Mouse (Mus musculus): ENCODE data around the gene Lrrc8c.
"Not testable (repeated sequence)": the region's sequence is repeated elsewhere in the genome, so short reads cannot be mapped to it uniquely, and the experiment has no call there.

The Lrrc8c gene

DNA sequence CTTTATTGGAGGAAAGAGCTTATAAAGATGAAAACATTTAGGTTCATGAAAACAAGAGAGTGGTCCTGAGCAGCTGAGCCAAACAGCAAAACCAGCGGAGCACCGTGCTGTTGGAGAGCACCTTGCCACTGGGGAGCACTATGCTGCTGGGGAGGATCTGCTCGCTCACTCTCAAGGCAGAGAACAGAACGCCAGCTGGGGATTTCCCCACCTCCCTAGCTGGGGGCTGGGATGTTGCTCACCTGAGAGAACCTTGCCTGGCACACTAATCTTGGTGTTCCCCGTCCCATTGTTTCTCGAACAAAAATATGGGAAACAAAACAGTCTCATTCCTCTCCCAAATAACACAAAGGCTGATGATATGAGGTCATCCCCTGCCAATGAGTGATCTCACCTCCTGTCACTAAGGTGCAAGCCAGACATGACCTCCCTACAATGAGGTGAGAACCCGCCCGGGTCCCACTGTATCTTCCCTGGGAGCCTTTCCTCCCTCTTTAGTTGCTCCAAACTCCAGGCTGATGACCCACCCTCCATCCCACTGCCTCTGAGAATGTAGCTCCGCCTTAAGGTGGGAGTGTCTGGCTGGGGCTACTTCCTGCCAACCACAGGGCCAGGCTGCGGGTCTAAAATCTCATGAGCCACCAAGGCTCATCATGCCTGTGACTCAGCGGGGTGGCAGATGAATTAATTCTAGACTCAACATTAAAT, 117.5 kb downstream of the Lrrc8c start:
- no peak for DNase-seq (ENCODE audit: low spot score in 2 of 2)

DNA sequence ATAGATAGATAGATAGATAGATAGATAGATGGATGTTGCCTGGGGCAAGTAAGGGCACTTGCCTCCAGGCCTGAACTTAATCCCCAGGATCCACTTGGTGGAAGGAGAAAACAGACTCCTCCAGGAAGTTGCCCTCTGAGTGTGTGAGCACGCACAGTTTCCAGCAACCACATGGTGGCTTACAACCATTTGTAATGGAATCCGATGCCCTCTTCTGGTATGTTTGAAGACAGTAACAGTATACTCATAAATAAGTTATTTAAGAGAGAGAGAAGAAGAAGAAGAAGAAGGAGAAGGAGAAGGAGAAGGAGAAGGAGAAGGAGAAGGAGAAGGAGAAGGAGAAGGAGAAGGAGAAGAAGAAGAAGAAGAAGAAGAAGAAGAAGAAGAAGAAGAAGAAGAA, 119.1 kb downstream of the Lrrc8c start:
- not testable (repeated sequence) for DNase-seq (ENCODE audit: low spot score in 2 of 2)

DNA sequence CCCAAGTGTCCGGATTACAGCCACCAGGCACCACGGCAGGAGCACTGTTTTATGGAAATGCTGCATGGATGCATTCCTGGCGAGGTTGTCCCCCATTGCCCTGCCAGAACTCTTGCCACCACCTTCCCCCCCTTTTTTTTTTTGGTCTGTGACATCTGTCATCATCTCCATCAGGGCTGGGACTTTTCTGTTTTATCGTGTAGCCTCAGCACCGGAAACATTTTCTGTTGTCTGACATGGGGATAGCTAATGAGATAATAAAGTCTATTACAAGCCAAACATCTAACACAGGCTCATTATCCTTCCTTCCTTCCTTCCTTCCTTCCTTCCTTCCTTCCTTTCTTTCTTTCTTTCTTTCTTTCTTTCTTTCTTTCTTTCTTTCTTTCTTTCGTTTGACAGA, 119.7 kb downstream of the Lrrc8c start:
- DNase-seq (ENCODE audit: low spot score in 2 of 2): no peak

DNA sequence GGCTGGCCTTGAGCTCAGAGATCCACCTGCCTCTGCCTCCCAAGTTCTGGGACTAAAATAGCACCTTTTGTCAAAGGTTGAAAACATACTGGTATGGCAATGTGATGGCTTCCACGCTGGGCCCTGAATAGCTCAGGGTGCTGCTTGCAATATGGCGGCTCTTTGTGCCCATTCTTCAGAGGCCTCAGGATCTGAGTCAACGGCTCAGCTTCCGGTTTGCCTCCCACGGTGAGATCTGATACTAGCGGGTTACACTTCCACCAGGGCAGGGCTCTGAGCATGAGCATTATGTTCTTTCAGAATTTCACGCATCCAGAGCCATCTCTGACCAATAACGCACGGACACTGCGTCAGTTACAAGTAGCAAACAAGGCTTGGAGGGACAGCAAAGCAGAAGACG, 120.2 kb downstream of the Lrrc8c start:
- no peak for DNase-seq (ENCODE audit: low spot score in 2 of 2)

DNA sequence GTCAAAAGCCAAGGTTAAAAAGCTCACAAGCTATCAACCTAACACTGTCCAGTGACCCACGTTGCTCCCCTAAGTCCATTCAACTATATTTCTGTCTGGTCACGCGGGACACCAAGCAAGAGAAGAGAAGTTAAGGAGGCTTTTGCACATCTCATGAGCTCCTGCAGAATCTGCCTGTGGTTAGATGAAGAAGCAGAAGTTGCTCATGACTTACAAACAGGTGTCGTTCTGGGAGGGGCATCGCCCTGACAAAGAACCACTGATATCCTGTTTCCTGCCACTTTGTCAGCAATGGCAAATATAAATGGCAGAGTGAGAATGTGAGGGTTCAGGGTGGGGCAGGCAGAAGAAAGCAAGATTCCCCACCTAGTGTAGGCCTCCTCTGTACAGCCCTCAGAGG, 123.3 kb downstream of the Lrrc8c start:
- no peak for DNase-seq (ENCODE audit: low spot score in 2 of 2)

DNA sequence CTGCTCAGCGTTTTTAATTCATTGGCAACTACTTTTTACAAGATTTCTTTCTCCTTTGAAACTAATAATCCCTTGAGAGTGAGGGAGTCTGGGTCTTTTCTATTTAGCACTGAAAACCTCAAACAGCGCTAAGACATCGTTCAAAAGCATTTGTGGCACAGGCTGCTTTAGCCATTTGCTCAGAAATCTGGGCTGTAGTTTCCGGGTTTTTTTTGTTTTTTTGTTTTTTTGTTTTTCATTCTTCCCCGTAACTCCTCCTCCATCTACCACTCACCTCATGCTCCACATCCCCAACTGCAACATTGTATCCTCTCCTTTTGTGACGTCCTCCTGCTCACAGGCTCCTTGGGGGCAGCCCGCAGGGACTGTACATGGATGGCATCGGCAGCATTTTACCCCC, 124.1 kb downstream of the Lrrc8c start:
- DNase-seq (ENCODE audit: low spot score in 2 of 2): no peak

DNA sequence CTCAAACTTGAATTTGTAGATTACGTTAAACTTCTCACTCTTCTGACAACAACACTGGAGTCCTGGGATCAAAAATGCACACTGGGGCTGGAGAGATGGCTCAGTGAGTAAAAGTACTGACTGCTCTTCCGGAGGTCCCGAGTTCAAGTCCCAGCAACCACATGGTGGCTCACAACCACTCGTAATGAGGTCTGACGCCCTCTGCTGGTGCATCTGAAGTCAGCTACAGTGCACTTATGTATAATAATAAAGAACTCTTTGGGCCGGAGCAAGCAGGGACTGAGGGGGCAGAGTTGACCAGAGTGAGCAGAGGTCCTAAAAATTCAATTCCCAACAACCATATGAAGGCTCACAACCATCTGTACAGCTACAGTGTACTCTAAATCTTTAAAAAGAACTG, 125.0 kb downstream of the Lrrc8c start:
- no peak for DNase-seq (ENCODE audit: low spot score in 2 of 2)

DNA sequence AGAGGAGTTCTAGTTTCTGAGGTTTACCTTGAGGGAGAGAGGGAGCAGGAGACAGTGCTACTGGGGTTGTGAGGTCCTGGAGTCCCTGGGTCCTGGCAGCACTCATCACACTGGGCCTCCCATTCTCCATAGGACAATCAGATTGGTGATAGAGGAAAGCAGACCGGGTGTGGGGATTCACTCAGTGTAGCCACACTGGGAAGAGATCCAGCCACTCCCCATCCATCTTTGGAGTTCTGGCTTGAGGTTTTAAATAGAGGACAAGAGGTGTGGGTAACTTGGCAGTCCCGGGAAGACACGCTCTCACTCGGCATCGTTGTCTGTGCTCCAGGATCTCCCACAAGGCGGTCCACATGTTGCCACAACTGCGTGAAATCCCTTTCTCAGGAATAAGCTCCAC, 127.9 kb downstream of the Lrrc8c start:
- DNase-seq (ENCODE audit: low spot score in 2 of 2): no peak

DNA sequence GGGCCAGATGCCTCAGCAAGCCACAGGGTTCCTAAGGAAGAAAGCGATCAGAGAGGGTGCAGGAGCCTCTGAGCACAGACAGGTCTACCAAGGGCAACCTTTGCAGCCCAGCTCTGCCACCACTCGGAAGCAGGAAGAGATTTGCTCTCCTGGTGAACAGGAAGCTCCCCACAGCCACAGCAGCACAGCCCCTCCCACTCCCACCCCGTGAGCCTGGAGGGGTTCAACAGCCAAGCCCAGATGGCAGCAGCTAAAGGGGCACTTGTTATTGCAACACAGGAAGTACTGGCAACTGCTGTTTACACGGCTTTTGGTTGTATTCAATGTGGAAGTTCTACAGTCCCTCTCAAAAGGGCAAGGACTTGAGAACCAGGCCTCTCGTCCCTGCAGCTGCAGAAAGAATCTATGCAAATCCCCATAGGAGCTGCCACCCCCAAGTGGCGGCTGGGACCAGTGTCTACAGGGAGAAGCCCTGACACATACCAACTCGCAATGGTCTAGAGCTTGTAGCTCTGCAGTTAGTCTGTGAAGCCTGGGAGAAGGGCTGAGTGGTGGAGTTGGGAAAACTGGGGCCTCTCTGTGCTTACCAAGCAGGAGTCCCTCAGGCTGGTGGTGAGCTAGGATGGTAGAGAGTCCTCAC, 129.6 kb downstream of the Lrrc8c start:
- peak; percentile 50 to 56 for DNase-seq (ENCODE audit: low spot score in 2 of 2)

DNA sequence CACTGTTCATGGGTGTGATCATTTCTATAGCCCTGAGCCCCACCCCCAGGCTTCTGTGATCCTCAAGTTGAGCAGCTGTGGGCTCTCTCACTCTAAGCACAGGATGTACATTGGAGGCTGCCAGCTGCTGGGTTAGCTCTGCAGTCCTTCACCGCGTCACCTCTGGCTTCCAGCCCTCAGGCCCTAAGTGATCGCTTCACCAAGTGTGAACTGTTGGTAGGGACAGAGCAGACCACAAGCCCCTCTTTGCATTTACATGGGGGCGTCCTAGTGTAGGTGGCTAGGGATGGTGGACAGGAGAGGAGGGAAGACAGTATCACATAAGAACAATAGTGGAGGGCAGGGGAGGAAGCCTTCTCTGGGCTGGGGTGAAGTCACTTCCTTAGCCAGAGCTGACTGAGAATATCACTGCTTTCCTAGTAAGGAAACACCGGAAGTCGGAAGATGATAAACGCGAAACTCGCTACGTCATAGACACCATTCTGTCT, 130.4 kb downstream of the Lrrc8c start:
- DNase-seq (ENCODE audit: low spot score in 2 of 2): no peak

DNA sequence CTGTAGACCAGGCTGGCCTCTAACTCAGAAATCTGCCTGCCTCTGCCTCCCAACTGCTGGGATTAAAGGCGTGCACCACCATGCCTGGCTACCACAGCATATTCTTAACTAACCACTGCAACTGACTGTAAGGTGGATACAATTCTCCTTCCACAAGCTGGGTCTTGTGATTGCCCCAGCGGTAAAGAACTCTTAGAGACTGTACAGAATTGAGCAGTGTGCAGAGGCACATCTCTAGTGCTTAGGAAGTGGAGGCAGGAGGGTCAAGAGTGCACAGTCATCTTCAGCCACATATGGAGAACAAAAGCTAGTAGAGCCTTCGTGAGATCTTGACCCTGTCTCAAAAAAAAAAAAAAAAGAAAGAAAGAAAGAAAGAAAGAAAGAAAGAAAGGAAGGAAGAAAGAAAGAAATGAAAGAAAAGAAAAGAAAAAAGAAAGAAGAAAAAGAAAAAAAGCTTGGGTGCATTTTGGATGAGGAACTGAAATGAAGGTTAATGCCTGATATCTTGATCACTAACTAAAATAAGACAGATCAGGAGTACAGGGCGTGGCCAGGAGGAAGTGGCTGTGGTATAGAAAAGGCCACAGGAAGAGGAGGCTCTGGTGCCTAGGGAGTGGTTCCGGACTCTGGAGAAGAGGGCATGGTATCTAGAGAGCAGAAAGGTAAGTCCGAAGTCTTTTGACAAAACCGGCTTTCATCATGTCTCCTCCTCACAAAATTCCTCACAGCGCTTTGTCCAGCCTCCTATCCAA, 131.7 kb downstream of the Lrrc8c start:
- no peak for DNase-seq (ENCODE audit: low spot score in 2 of 2)

DNA sequence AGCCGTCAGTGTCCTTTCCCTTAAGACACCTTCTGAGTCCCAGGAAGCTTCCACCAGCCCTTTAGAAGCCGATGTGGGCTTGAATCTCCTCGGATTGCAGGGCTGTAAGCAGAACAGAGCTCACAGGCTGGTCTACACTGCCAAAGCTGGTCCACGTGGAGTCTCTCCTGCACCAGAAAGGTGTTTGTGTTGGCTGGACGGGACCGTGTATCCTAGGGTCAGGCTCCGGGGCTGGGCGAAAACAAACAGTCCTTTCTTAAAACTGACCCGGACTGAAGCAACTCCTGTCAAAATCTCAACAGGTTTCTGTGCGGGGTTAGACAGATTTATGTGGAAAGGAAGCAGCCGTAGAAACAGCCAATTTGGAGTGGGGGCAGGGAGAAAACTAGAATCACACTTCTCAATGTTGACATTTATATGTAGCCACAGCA, 132.4 kb downstream of the Lrrc8c start:
- no peak for DNase-seq (ENCODE audit: low spot score in 2 of 2)

DNA sequence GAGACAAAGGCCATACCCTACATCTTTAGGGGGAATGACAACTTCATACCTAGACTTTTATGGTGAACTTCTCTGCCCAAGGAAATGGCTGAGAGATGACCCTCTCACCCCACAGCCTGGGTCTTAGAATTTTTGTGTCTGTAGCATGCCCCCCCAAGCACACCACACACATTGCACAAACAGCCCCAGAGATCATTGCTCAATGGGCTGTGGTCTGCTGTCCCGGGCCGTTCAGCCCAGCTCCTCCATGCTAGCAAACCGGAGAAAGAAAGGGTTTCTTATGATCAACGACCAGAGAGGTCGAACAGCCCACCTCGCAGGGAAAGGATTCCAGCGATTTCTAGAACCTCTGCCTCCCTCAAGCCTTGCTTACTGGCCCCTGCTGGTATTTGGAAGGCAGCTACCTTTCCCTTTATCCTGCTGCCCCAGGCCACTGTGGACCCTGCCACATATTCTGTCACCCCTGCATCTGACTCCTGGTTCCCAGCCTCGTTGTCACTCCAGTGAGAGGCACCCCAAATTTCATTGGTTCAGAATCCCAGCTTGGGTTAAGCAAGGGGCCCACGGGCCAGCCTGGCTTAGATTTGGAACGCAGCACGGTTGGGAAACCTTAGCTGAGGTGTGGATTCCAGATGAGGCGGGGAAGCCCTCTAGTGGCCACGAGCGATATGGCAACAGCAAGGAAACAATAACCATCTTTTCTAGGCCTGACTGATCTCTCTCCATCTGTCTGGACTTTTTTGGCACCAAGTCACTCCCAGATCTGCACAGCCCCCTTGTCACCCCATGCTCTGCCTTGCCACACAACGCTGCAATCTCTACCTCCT, 135.3 kb downstream of the Lrrc8c start:
- peak; percentile 88 to 90 for DNase-seq (ENCODE audit: low spot score in 2 of 2)

DNA sequence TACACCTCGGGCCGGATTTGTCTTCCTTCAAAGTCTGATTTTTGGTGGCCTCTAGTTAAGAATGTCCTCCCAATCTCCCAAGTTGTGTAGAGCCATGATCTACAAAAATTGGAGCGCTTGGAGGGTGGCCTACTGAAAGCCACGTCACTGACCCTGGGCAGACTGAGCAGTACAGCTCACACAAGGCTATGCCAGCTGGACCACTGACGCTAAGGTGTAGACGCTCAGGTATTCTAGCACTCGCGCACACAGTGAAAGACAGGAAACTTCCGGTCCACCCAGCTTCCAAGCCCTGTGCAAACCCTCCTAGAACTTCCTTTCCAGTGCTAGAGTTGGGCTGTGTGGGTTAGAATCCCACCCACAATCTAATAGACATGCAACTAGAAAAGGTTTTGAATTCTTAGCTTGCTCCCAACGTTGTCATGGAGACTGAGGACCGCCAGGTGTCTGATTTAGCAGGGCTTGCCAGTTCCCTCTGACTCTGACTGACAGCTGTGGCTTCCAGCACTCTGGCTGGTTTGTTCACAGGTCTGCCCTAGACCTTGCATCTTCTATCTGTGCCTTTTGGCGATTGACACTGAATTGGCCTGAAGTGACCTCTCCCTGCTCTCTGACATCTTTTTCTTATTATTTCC, 136.0 kb downstream of the Lrrc8c start:
- DNase-seq (ENCODE audit: low spot score in 2 of 2): peak; percentile 37 to 50

DNA sequence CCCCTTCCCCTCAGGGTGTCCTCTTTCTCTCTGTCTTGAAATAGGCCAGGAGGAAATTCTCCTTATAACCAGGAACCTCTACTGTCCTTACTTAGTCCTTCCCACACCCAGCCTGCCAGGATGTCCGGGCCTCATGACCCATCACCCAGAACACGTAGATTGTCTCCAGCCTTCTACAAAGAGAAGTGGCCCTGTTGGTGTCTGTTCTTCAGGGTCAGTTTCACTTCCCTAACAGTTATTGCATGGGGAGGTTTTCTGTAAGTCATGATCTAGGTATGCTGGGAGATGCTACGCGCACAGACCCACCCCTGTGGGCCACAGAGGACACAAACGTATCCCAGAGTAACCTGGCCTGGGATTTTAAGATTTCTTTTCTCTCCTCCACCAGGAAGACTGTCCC, 142.7 kb downstream of the Lrrc8c start:
- no peak for DNase-seq (ENCODE audit: low spot score in 2 of 2)
